Mouse (Mus musculus) liver, embryonic 14.5 days (tissue): Measurements from ENCODE around the gene Thegl. TPM values are rescaled to one million over a fixed set of nuclear protein-coding genes. Genes with fewer than 3 reads are reported as not detected.

Experiments
- ATAC-seq: fragments of 200-750 bp; cut with Nextera tagmentation; 2 replicates; pipeline ENCODE4 v1.8.0; 2017; ENCODE audit warnings: moderate number of reproducible peaks, mild to moderate bottlenecking, moderate library complexity; ENCODE audit not compliant: insufficient read depth
- DNase-seq, 3 experiments: peaks; one replicate each; pipeline ENCODE4 v3.0.0-alpha.2; 2012 to 2013; ENCODE audit warnings: low read depth in 3 of 3, low spot score in 3 of 3
- H3K27ac ChIP-seq: fragments of 300-500 bp; sonication (generic); 2 replicates; pipeline ENCODE4 v1.5.1; 2014; ENCODE audit warnings: moderate library complexity, mild to moderate bottlenecking, control low read depth, inconsistent platforms
- H3K27me3 ChIP-seq: fragments of 300-500 bp; sonication (generic); 2 replicates; pipeline ENCODE4 v1.6.1; 2014; ENCODE audit warnings: mild to moderate bottlenecking, low read length, moderate library complexity; ENCODE audit not compliant: control insufficient read depth, insufficient read depth
- H3K36me3 ChIP-seq: fragments of 300-500 bp; sonication (generic); replicated peaks from 2 replicates; pipeline ENCODE4 v1.6.1; 2014; ENCODE audit warnings: low read depth; ENCODE audit not compliant: control insufficient read depth, insufficient read depth
- H3K4me1 ChIP-seq, 2 experiments: fragments of 200-500 bp in 1 of 2; fragments of 300-500 bp in 1 of 2; sonication (generic) in 1 of 2; replicated peaks; 2 replicates each; pipeline ENCODE4 v1.6.1; 2012 to 2014; ENCODE audit warnings: antibody characterized with exemption in 1 of 2, inconsistent platforms in 1 of 2, low read length in 1 of 2; ENCODE audit not compliant: control insufficient read depth in 2 of 2, insufficient read depth in 2 of 2
- H3K4me2 ChIP-seq: fragments of 300-500 bp; sonication (generic); 2 replicates; pipeline ENCODE4 v1.6.1; 2014; ENCODE audit warnings: low read depth, mild to moderate bottlenecking, control low read depth, moderate library complexity
- H3K4me3 ChIP-seq, 2 experiments: fragments of 200-500 bp in 1 of 2; fragments of 300-500 bp in 1 of 2; sonication (generic) in 1 of 2; 2 replicates each; pipeline ENCODE4 v1.5.1; 2012 to 2014; ENCODE audit warnings: low read depth in 2 of 2, low read length in 2 of 2, mild to moderate bottlenecking in 2 of 2, control low read depth in 1 of 2, inconsistent platforms in 1 of 2, moderate library complexity in 1 of 2; ENCODE audit not compliant: insufficient read depth in 1 of 2
- H3K9ac ChIP-seq: fragments of 300-500 bp; sonication (generic); replicated peaks from 2 replicates; pipeline ENCODE4 v1.6.1; 2014; ENCODE audit warnings: mild to moderate bottlenecking, control low read depth, moderate library complexity
- H3K9me3 ChIP-seq: fragments of 300-500 bp; sonication (generic); 2 replicates; pipeline ENCODE4 v1.6.1; 2016; ENCODE audit warnings: low read length, mixed read lengths; ENCODE audit not compliant: control insufficient read depth
- CTCF ChIP-seq: IDR thresholded peaks from 2 replicates; pipeline ENCODE4 v1.5.1; 2016; ENCODE audit warnings: antibody characterized with exemption, low read depth, control low read depth
- EP300 ChIP-seq: IDR thresholded peaks from 2 replicates; pipeline ENCODE4 v1.6.1; 2016; ENCODE audit warnings: antibody characterized with exemption, low read depth
- whole genome bisulfite sequencing: fragments of 180-500 bp; shearing (Covaris S2); extraction: QIAGEN DNeasy Blood & Tissue Kit; methylation state at CpG from one replicate; pipeline ENCODE4 v1.1.7; 2014; ENCODE audit not compliant: insufficient replicate concordance; 5-methylcytosine and 5-hydroxymethylcytosine counted together
- polyA plus RNA-seq, 2 experiments: library from polyadenylated mRNA; depleted of rRNA in 1 of 2; stranded (reverse) in 1 of 2; unstranded in 1 of 2; fragments of >200 nt; fragmentation: Nextera tagmentation in 1 of 2; extraction: Ambion mirVana in 1 of 2; gene quantifications; 2 replicates each; pipeline versions ENCODE4 v1.2.1 to v1.2.3; 2012 to 2014

Thegl gene
- polyA plus RNA-seq, 2 experiments: 0.18 to 0.43 TPM

- Histone ChIP-seq H3K27ac (no peak overlapping the region), H3K9ac (no peak overlapping the region), H3K9me3 (no peaks in the 10 kb centered on the region), H3K4me3 (no peak overlapping the region), H3K27me3 (no peaks in the 10 kb centered on the region), H3K4me1 (no peaks in the 10 kb centered on the region), H3K36me3 (no peaks in the 10 kb centered on the region), H3K4me2 (no peak overlapping the region)
- TF ChIP-seq EP300 (no peak), CTCF (no peak)
- 68% methylated on average over 4 of the region's 4 CpGs for WGBS
- DNase-seq: no peak
- ATAC-seq: no peak
Measured at GRCm38 (mm10) chr5:77075951-77076350, 60.1 kb downstream of the Thegl start.

DNA sequence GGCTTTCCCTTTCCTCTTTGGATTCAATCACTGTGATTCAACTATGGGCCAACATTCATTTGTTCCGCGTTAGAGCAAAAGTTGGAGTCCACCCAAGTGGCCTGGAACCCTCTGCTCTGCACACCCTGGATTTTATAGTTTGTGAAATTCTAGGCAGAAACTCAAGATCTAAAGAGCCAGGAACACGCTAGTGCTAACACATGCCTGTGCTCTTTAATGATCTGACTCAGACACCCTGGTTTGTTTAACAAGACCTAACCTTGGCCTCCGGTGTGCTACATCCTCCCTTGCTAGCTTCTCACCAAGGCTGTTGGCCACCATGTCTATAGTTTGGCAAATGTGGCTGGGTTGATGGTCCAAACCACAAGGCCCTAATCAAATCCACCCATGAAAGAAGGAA lies 64.9 kb downstream of the Thegl start:
- 79% methylated on average over 4 of the region's 4 CpGs for WGBS
- no peaks in the 10 kb centered on the region for H3K4me1 ChIP-seq
- H3K9ac ChIP-seq: no peak overlapping the region
- no peak for DNase-seq
- H3K4me2 ChIP-seq: no peak overlapping the region
- no peak for ATAC-seq
- no peaks in the 10 kb centered on the region for H3K36me3 ChIP-seq
- H3K9me3 ChIP-seq: no peaks in the 10 kb centered on the region
- no peak overlapping the region for H3K4me3 ChIP-seq
- no peaks in the 10 kb centered on the region for H3K27me3 ChIP-seq
- no peak overlapping the region for H3K27ac ChIP-seq
- TF ChIP-seq CTCF: no peak
- no peak for TF ChIP-seq EP300

DNA sequence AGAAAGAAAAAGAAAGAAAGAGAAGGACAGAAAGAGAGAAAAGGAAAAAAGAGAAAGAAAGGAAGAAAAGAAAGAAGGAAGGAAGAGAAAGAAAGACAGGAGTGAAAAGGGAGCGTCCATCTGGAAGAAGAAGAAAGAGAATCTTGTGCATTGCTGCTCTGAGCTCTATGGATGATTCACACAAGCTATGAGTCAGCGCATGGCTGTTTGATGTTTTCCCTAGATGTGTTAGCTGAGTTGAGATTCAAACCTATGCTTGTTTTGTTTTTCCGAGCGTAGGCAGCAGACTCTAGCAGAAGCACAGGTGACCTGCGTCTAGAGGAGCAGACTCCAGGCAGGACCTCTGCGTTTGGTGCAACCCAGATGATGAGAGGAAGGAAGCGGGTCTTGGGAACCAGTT lies 66.9 kb downstream of the Thegl start:
- ATAC-seq: no peak
- Histone ChIP-seq H3K27ac (no peak overlapping the region), H3K36me3 (no peaks in the 10 kb centered on the region)

GRCm38 (mm10) chr5:77084418-77084817 lies 68.6 kb downstream of the Thegl start:
- no peak for ATAC-seq
- Histone ChIP-seq H3K4me3 (no peak overlapping the region), H3K4me2 (no peak overlapping the region), H3K9me3 (no peaks in the 10 kb centered on the region), H3K4me1 (no peaks in the 10 kb centered on the region), H3K36me3 (no peaks in the 10 kb centered on the region), H3K9ac (no peak overlapping the region), H3K27ac (no peak overlapping the region), H3K27me3 (no peaks in the 10 kb centered on the region)
- no peak for TF ChIP-seq EP300
- no peak for TF ChIP-seq CTCF
- DNase-seq: no peak
- 72% methylated on average over 4 of the region's 4 CpGs for WGBS

More for the DNA sequence above, 66.9 kb downstream of the Thegl start:
- 53% methylated on average over 7 of the region's 7 CpGs for WGBS
- no peak for TF ChIP-seq EP300
- TF ChIP-seq CTCF: no peak
- Histone ChIP-seq H3K9ac (no peak overlapping the region), H3K27me3 (no peaks in the 10 kb centered on the region), H3K4me3 (no peak overlapping the region), H3K9me3 (no peaks in the 10 kb centered on the region), H3K4me1 (no peaks in the 10 kb centered on the region), H3K4me2 (no peak overlapping the region)
- no peak for DNase-seq

GRCm38 (mm10) chr5:77085753-77086450 lies 70.1 kb downstream of the Thegl start:
- H3K36me3 ChIP-seq: no peaks in the 10 kb centered on the region
- TF ChIP-seq CTCF: no peak
- TF ChIP-seq EP300: no peak
- WGBS: 64% methylated on average over 10 of the region's 10 CpGs
- H3K4me3 ChIP-seq: no peak overlapping the region
- DNase-seq: no peak
- no peak overlapping the region for H3K9ac ChIP-seq
- no peak overlapping the region for H3K4me2 ChIP-seq
- H3K27ac ChIP-seq: no peak overlapping the region
- H3K9me3 ChIP-seq: no peaks in the 10 kb centered on the region
- H3K4me1 ChIP-seq: no peaks in the 10 kb centered on the region
- no peaks in the 10 kb centered on the region for H3K27me3 ChIP-seq
- no peak for ATAC-seq
